Mouse (Mus musculus): ENCODE measurements around the gene Pnliprp2.

GRCm38 (mm10) chr19:58816453-58817041 is 57.0 kb downstream of the Pnliprp2 start:
- TF ChIP-seq CTCF (IDR thresholded peaks at IDR 0.05; ENCODE audit: borderline replicate concordance, insufficient read depth, low read depth, low read length) (no peak), POLR2A (IDR thresholded peaks at IDR 0.05; ENCODE audit: borderline replicate concordance, insufficient read depth, low read length) (no peak)

All from cerebellum, adult 2 months (tissue).